9 mouse cellular contexts compared by ENCODE assay signal in genomic region chr9:106308555-106308954, GRCm38 (mm10). TPM values are rescaled to one million over a fixed set of nuclear protein-coding genes. Genes with fewer than 3 reads are reported as not detected.
DNase-seq lines count a peak whose midpoint lies in the region; ATAC-seq and TF ChIP-seq lines count a peak whose summit lies in the region.
"Had no signal": no experiment of that assay in that cellular context is flagged by ENCODE, and none has a peak within 500 bp of the region (broad histone marks: within the 10 kb centered on the region; RNA-seq: fewer than 3 reads in every experiment).

No protein-coding gene starts in this region.

- no peak overlapping the region for H3K27ac ChIP-seq in kidney, embryonic 15.5 days
- no peak overlapping the region for H3K27ac ChIP-seq in forebrain, postnatal 0 days (ENCODE audit: low read depth, low read length)
- no peak overlapping the region for H3K27ac ChIP-seq in forebrain, embryonic 14.5 days (ENCODE audit: low read depth, low read length)

- 87% methylated on average over 2 of the region's 2 CpGs for WGBS in kidney, embryonic 15.5 days
- 86% methylated on average over 2 of the region's 2 CpGs for WGBS in forebrain, postnatal 0 days
- WGBS in forebrain, embryonic 14.5 days: 91% methylated on average over 2 of the region's 2 CpGs

- no peak for ATAC-seq in kidney, embryonic 15.5 days (replicated peaks; ENCODE audit: low FRiP score)
- peak; percentile 70 for ATAC-seq in common myeloid progenitor, adult 5-6 weeks (replicated peaks; ENCODE audit: low read depth, poor library complexity, severe bottlenecking)
- ATAC-seq in hematopoietic stem cell, adult 5-6 weeks (replicated peaks in 1 of 2; ENCODE audit: insufficient read depth in 1 of 2, low FRiP score in 2 of 2, low TSS enrichment in 1 of 2, low read depth in 1 of 2, poor library complexity in 2 of 2, severe bottlenecking in 2 of 2): peak; percentile 30 to 42; a peak in 2 of 4 replicates
- ATAC-seq in forebrain, postnatal 0 days: no peak
- ATAC-seq in forebrain, embryonic 14.5 days: no peak

- no peak overlapping the region for H3K4me2 ChIP-seq in kidney, embryonic 15.5 days
- no peak overlapping the region for H3K4me2 ChIP-seq in forebrain, postnatal 0 days (ENCODE audit: low read depth)
- no peak overlapping the region for H3K4me2 ChIP-seq in forebrain, embryonic 14.5 days (ENCODE audit: low read length)

- no peak overlapping the region for H3K9ac ChIP-seq in kidney, embryonic 15.5 days
- H3K9ac ChIP-seq in forebrain, postnatal 0 days: no peak overlapping the region
- H3K9ac ChIP-seq in forebrain, embryonic 14.5 days (ENCODE audit: low read length): no peak overlapping the region

- no peaks in the 10 kb centered on the region for H3K4me1 ChIP-seq in kidney, embryonic 15.5 days
- no peaks in the 10 kb centered on the region for H3K4me1 ChIP-seq in forebrain, postnatal 0 days (ENCODE audit: insufficient read depth)
- no peaks in the 10 kb centered on the region for H3K4me1 ChIP-seq in forebrain, embryonic 14.5 days (ENCODE audit: control insufficient read depth, insufficient read depth, low read length)

- no peak overlapping the region for H3K4me3 ChIP-seq in kidney, embryonic 15.5 days (replicated peaks)
- H3K4me3 ChIP-seq in forebrain, postnatal 0 days (ENCODE audit: low read depth, low read length): no peak overlapping the region
- no peak overlapping the region for H3K4me3 ChIP-seq in forebrain, embryonic 14.5 days (ENCODE audit: low read depth, low read length)

- H3K27me3 ChIP-seq in kidney, embryonic 15.5 days: no peaks in the 10 kb centered on the region
- no peaks in the 10 kb centered on the region for H3K27me3 ChIP-seq in forebrain, postnatal 0 days (ENCODE audit: insufficient read depth, low read length)
- H3K27me3 ChIP-seq in forebrain, embryonic 14.5 days (replicated peaks; ENCODE audit: control insufficient read depth, insufficient read depth, low read length): no peaks in the 10 kb centered on the region

- TF ChIP-seq CTCF in forebrain, postnatal 0 days (IDR thresholded peaks at IDR 0.05; ENCODE audit: low read depth): no peak

- peak; percentile 53 for DNase-seq in kidney, adult 9 months
- peak; percentile 49 for DNase-seq in lung, postnatal 10 days
- DNase-seq in forebrain, postnatal 0 days: no peak
- no peak for DNase-seq in gastrocnemius, adult 18-20 months (ENCODE audit: low spot score)
- no peak for DNase-seq in forebrain, embryonic 14.5 days (ENCODE audit: low spot score)

- H3K36me3 ChIP-seq in kidney, embryonic 15.5 days: peaks cover 10% of the 10 kb centered on the region; the same call in 1 of the 2 replicates
- H3K36me3 ChIP-seq in forebrain, postnatal 0 days (ENCODE audit: insufficient read depth): no peaks in the 10 kb centered on the region
- peaks cover 6% of the 10 kb centered on the region; the same call in 1 of the 2 replicates for H3K36me3 ChIP-seq in forebrain, embryonic 14.5 days (ENCODE audit: control insufficient read depth, insufficient read depth, low read length)

- no peaks in the 10 kb centered on the region for H3K9me3 ChIP-seq in kidney, embryonic 15.5 days (replicated peaks)
- H3K9me3 ChIP-seq in forebrain, postnatal 0 days (ENCODE audit: low read length): no peaks in the 10 kb centered on the region
- H3K9me3 ChIP-seq in forebrain, embryonic 14.5 days (replicated peaks; ENCODE audit: control insufficient read depth, low read length): no peaks in the 10 kb centered on the region
- H3K9me3 ChIP-seq: G1E had no signal

RNA-seq across cellular contexts. Expression of gene Poc1a, which starts 27.7 kb away (rescaled TPM):
- polyA plus RNA-seq in kidney, embryonic 15.5 days (2015; fragmentation: Nextera tagmentation; extraction: Ambion mirVana): 24.5 and 28.0 TPM in 2 replicates
- total RNA-seq in common myeloid progenitor, adult 5-6 weeks (2017): 22.9 and 26.5 TPM in 2 replicates
- 13.9 and 14.8 TPM in 2 replicates for total RNA-seq in hematopoietic stem cell, adult 5-6 weeks (2017)
- 5.8 and 7.6 TPM in 2 replicates for total RNA-seq in forebrain, postnatal 0 days (2014; rRNA removed)
- polyA plus RNA-seq in forebrain, postnatal 0 days (2015; fragmentation: Nextera tagmentation; extraction: Ambion mirVana): 12.0 and 14.3 TPM in 2 replicates
- total RNA-seq in gastrocnemius, adult 18-20 months (2021): 1 to 10 TPM; 1.8 to 1.9 TPM
- 11.8 and 12.1 TPM in 2 replicates for polyA plus RNA-seq in forebrain, embryonic 14.5 days (2014; fragmentation: Nextera tagmentation; extraction: Ambion mirVana)

RNA-seq across cellular contexts. Expression of gene Dusp7, which starts 59.9 kb away (rescaled TPM):
- polyA plus RNA-seq in kidney, embryonic 15.5 days (2015; fragmentation: Nextera tagmentation; extraction: Ambion mirVana): 15.6 and 17.7 TPM in 2 replicates
- total RNA-seq in common myeloid progenitor, adult 5-6 weeks (2017): 10.1 and 23.6 TPM in 2 replicates
- total RNA-seq in hematopoietic stem cell, adult 5-6 weeks (2017): 4.9 and 13.1 TPM in 2 replicates
- 43.5 and 44.5 TPM in 2 replicates for total RNA-seq in forebrain, postnatal 0 days (2014; rRNA removed)
- polyA plus RNA-seq in forebrain, postnatal 0 days (2015; fragmentation: Nextera tagmentation; extraction: Ambion mirVana): 16.5 and 16.7 TPM in 2 replicates
- total RNA-seq in gastrocnemius, adult 18-20 months (2021): 10 to 100 TPM; 15.3 to 27.6 TPM
- 10.2 and 11.3 TPM in 2 replicates for polyA plus RNA-seq in forebrain, embryonic 14.5 days (2014; fragmentation: Nextera tagmentation; extraction: Ambion mirVana)

Comparison
In these comparisons a context has a peak if more than half of its experiments do, and no peak if none do; other contexts are left out.
1. DNase-seq: peak in kidney, adult 9 months (single experiment) and lung, postnatal 10 days (single experiment); none in forebrain, postnatal 0 days (single experiment), gastrocnemius, adult 18-20 months (single experiment) and forebrain, embryonic 14.5 days (single experiment).
2. ATAC-seq: peak in common myeloid progenitor, adult 5-6 weeks (single experiment) and hematopoietic stem cell, adult 5-6 weeks (2 of 2); none in kidney, embryonic 15.5 days (single experiment), forebrain, postnatal 0 days (single experiment) and forebrain, embryonic 14.5 days (single experiment).